Mouse (Mus musculus): ENCODE measurements around the gene Gatad2a. TPM values are rescaled to one million over a fixed set of nuclear protein-coding genes. Genes with fewer than 3 reads are reported as not detected.

Gene Gatad2a
- polyA plus RNA-seq, 1 experiment from 2014 or later = 49.6 TPM

DNA sequence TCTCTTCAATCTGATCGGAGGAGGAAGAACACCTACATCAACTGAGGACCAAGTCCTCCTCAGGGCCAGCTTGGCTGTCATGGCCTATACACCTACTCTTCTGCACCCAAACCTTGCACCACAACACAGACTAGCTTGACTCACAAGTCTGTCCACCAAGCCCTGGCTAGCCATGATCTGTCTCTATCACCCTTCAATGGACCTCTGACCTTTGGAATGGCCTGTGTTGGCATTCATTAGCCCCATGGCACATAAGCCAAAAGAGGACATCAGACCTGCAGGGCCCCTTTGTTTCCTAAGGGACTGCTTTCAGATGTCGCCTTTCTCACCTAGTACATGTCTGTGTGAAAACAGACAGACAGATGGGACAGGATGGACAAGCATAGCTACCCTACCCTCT, 75.0 kb downstream of the Gatad2a start:
- H3K4me3 ChIP-seq (ENCODE audit: low read depth, low read length) = no peak overlapping the region
- H3K36me3 ChIP-seq (ENCODE audit: control insufficient read depth, insufficient read depth, low read length) = peaks cover 11% of the 10 kb centered on the region
- no peak overlapping the region for H3K4me2 ChIP-seq (replicated peaks; ENCODE audit: low read depth, low read length)
- no peaks in the 10 kb centered on the region for H3K9me3 ChIP-seq (ENCODE audit: control insufficient read depth, low read depth, low read length)
- no peaks in the 10 kb centered on the region for H3K27me3 ChIP-seq (ENCODE audit: control insufficient read depth, insufficient read depth, low read length)
- ATAC-seq (ENCODE audit: insufficient number of reproducible peaks, insufficient read depth, low FRiP score, low read depth) = no peak
- 89% methylated on average over 2 of the region's 2 CpGs for WGBS
- 0 out of 2 replicates have a peak, but pooled peaks cover 3% of the 10 kb centered on the region for H3K4me1 ChIP-seq (ENCODE audit: control insufficient read depth, insufficient read depth, low read length)
- no peak overlapping the region for H3K9ac ChIP-seq (replicated peaks; ENCODE audit: low read depth, low read length)
- no peak overlapping the region for H3K27ac ChIP-seq (ENCODE audit: low read length)

DNA sequence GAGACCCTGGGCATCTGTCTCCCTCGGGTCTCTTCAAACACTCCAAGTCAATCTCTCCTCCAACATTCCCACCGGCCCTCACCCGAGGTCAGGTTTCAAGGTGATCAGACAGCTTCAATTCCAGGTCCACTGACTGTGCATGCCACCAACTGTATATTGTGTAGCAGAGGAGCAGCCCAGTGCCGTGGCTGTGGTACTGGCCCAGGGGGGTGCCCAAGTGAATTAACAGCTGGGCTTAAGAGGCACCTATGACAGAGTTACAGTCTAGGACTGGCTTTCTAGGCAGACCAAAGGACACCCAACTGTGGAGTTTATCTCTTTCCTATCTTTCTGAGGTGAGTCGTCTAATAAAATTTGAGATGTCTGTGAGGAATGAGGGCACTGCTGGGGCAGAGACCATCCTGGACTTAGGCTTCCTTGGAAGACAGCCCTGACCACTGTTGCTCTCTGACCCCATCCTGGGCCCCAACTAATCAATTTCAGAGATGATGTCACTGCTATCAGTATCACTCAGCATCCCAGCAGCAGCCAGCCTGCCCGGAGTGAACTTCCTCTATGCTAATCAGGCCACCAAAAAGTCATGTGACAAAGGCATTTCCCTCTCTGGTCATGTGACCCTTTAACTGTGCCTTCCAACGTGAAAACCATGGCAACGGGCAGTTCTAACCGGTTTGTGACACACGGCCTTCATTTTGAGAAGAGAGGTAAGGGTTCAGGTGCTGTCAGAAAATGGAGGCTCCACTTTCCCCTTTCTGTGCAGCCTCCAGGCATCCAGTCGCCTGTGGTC, 76.1 kb downstream of the Gatad2a start:
- H3K36me3 ChIP-seq (ENCODE audit: control insufficient read depth, insufficient read depth, low read length) = peaks cover 5% of the 10 kb centered on the region; the same call in 1 of the 2 replicates
- WGBS = 39% methylated on average over 11 of the region's 11 CpGs
- no peaks in the 10 kb centered on the region for H3K9me3 ChIP-seq (ENCODE audit: control insufficient read depth, low read depth, low read length)
- 0 out of 2 replicates have a peak, but pooled peaks cover 3% of the 10 kb centered on the region for H3K4me1 ChIP-seq (ENCODE audit: control insufficient read depth, insufficient read depth, low read length)
- no peak overlapping the region for H3K27ac ChIP-seq (ENCODE audit: low read length)
- H3K4me3 ChIP-seq (ENCODE audit: low read depth, low read length) = no peak overlapping the region
- no peak overlapping the region for H3K4me2 ChIP-seq (replicated peaks; ENCODE audit: low read depth, low read length)
- H3K27me3 ChIP-seq (ENCODE audit: control insufficient read depth, insufficient read depth, low read length) = no peaks in the 10 kb centered on the region
- ATAC-seq (ENCODE audit: insufficient number of reproducible peaks, insufficient read depth, low FRiP score, low read depth) = no peak; the same call in 1 of the 2 replicates
- H3K9ac ChIP-seq (replicated peaks; ENCODE audit: low read depth, low read length) = no peak overlapping the region

DNA sequence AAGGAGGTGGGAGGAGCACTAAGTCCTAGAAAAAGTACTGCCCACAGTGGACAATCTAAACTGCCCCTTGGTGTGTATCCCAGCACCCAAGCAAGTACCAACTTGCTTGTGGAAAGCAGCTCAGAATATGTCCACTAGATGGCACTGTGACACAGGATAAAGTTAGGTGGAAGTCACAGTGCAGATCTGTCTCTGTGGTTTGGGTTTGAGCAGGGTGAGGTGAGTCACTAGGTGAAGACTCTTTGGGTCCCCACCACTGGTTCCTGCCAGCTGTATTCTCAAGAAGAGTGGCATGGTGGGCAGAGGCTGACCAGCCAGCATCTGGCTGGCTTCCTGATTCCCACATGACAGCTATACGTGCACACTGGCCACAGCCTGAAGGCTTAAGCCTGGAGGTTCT, 77.2 kb downstream of the Gatad2a start:
- 0 out of 2 replicates have a peak, but pooled peaks cover 3% of the 10 kb centered on the region for H3K4me1 ChIP-seq (ENCODE audit: control insufficient read depth, insufficient read depth, low read length)
- H3K9ac ChIP-seq (replicated peaks; ENCODE audit: low read depth, low read length) = no peak overlapping the region
- no peak overlapping the region for H3K27ac ChIP-seq (ENCODE audit: low read length)
- no peaks in the 10 kb centered on the region for H3K27me3 ChIP-seq (ENCODE audit: control insufficient read depth, insufficient read depth, low read length)
- no peaks in the 10 kb centered on the region for H3K9me3 ChIP-seq (ENCODE audit: control insufficient read depth, low read depth, low read length)
- H3K4me3 ChIP-seq (ENCODE audit: low read depth, low read length) = no peak overlapping the region
- ATAC-seq (ENCODE audit: insufficient number of reproducible peaks, insufficient read depth, low FRiP score, low read depth) = peak; percentile 69; the same call in 1 of the 2 replicates
- H3K4me2 ChIP-seq (replicated peaks; ENCODE audit: low read depth, low read length) = no peak overlapping the region
- H3K36me3 ChIP-seq (ENCODE audit: control insufficient read depth, insufficient read depth, low read length) = peaks cover 16% of the 10 kb centered on the region
- WGBS = 83% methylated on average over 1 of the region's 1 CpGs

DNA sequence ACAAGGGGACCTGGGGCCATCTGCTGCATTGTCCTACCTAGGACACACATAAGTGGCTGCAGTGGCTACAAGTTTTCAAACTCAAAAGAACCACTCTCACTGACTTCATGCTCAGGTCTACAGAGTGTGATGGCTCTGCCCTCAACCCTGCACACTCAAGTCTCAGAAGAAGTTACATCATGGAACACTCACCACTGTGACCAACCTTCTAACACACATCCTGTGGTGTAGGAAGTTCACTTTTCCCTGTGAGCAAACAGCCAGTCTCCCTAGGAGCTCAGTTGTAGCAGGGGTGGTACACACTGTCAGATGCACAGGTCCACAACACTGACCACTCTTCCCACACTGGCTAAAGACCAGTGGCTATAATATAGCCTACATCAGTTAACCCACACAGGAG, 77.7 kb downstream of the Gatad2a start:
- Histone ChIP-seq H3K9me3 (ENCODE audit: control insufficient read depth, low read depth, low read length) (no peaks in the 10 kb centered on the region), H3K27me3 (ENCODE audit: control insufficient read depth, insufficient read depth, low read length) (no peaks in the 10 kb centered on the region), H3K4me1 (ENCODE audit: control insufficient read depth, insufficient read depth, low read length) (0 out of 2 replicates have a peak, but pooled peaks cover 3% of the 10 kb centered on the region), H3K36me3 (ENCODE audit: control insufficient read depth, insufficient read depth, low read length) (peaks cover 17% of the 10 kb centered on the region), H3K27ac (ENCODE audit: low read length) (no peak overlapping the region), H3K4me3 (ENCODE audit: low read depth, low read length) (no peak overlapping the region), H3K9ac (replicated peaks; ENCODE audit: low read depth, low read length) (no peak overlapping the region), H3K4me2 (replicated peaks; ENCODE audit: low read depth, low read length) (no peak overlapping the region)
- no peak for ATAC-seq (ENCODE audit: insufficient number of reproducible peaks, insufficient read depth, low FRiP score, low read depth)

DNA sequence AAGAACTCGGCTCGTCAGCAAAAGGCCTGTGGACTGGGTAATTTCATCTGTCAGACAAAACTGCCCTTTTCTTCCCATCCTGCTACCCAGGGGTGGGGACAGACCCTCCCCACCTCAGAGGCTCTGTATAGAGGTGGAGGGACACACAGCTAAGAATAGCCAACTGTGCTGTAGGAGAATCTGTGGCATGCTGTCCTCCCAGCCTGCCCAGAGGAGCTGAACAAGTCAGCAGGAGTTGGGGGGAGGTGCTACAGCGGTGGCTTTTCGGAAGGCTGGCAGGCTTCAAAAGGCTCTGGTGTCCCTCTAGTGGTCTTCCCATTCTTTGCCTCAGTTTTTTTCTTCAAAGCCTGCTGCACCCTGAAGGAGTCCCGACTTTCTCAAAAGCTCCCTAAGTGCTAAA, 80.4 kb downstream of the Gatad2a start:
- no peak overlapping the region for H3K27ac ChIP-seq (ENCODE audit: low read length)
- H3K9me3 ChIP-seq (ENCODE audit: control insufficient read depth, low read depth, low read length) = no peaks in the 10 kb centered on the region
- H3K9ac ChIP-seq (replicated peaks; ENCODE audit: low read depth, low read length) = no peak overlapping the region
- no peaks in the 10 kb centered on the region for H3K27me3 ChIP-seq (ENCODE audit: control insufficient read depth, insufficient read depth, low read length)
- H3K4me2 ChIP-seq (replicated peaks; ENCODE audit: low read depth, low read length) = no peak overlapping the region
- no peak for ATAC-seq (ENCODE audit: insufficient number of reproducible peaks, insufficient read depth, low FRiP score, low read depth)
- H3K36me3 ChIP-seq (ENCODE audit: control insufficient read depth, insufficient read depth, low read length) = peaks cover 43% of the 10 kb centered on the region
- H3K4me3 ChIP-seq (ENCODE audit: low read depth, low read length) = no peak overlapping the region
- WGBS = 48% methylated on average over 5 of the region's 5 CpGs
- H3K4me1 ChIP-seq (ENCODE audit: control insufficient read depth, insufficient read depth, low read length) = no peaks in the 10 kb centered on the region

DNA sequence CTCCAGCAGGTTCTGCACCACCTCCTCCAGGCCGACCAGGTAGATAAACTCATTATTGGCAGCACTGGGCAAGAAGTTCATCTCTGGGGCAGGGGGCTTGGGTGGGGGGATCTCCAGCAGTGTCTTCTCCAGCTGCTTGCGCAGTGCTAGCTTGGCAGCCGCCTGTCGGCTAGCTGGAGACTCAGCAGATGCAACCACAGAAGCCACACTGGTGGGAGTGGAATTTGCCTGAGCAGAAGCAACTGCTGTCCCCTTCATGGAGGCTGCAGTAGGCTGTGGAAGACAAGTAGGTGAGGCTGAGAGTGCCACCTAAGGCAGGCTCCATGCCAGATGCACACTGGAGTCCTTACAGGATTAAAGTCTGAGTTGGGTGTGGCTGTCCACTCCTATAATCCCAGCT, 81.7 kb downstream of the Gatad2a start:
- no peak overlapping the region for H3K4me3 ChIP-seq (ENCODE audit: low read depth, low read length)
- no peaks in the 10 kb centered on the region for H3K4me1 ChIP-seq (ENCODE audit: control insufficient read depth, insufficient read depth, low read length)
- no peaks in the 10 kb centered on the region for H3K9me3 ChIP-seq (ENCODE audit: control insufficient read depth, low read depth, low read length)
- no peak overlapping the region for H3K9ac ChIP-seq (replicated peaks; ENCODE audit: low read depth, low read length)
- no peaks in the 10 kb centered on the region for H3K27me3 ChIP-seq (ENCODE audit: control insufficient read depth, insufficient read depth, low read length)
- no peak for ATAC-seq (ENCODE audit: insufficient number of reproducible peaks, insufficient read depth, low FRiP score, low read depth)
- H3K36me3 ChIP-seq (ENCODE audit: control insufficient read depth, insufficient read depth, low read length) = peaks cover 48% of the 10 kb centered on the region
- no peak overlapping the region for H3K27ac ChIP-seq (ENCODE audit: low read length)
- H3K4me2 ChIP-seq (replicated peaks; ENCODE audit: low read depth, low read length) = no peak overlapping the region
- WGBS = 83% methylated on average over 4 of the region's 4 CpGs

DNA sequence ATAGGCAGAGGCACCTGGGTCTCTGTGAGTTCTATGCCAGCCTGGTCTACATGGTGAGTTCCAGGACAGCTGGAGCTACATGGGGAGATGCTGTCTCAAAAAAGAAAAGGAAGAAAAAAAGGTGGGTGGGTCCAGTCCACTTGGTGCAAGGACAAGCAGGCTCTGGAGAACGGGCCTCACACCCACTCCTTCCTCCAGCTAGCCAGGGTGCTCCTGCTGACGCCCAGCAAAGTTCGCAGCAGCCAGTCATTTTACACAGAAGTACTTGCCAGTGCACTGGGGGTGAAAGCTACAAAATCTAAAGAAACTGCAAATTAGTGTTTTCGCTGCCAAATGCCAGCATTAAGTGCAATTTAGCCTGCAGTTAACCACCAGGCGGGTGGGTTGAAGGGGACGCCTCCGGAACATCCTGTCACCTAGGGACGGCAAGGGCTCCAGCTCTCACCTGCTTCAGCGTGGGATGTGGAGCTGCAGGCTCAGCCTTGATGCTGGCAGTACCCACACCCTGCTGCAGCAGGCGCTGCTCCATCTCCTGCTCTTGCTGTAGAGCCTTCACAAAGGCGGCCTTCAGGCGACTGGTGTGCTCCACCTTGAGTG, 83.6 kb downstream of the Gatad2a start:
- Histone ChIP-seq H3K4me1 (ENCODE audit: control insufficient read depth, insufficient read depth, low read length) (no peaks in the 10 kb centered on the region), H3K9me3 (ENCODE audit: control insufficient read depth, low read depth, low read length) (no peaks in the 10 kb centered on the region), H3K36me3 (ENCODE audit: control insufficient read depth, insufficient read depth, low read length) (peaks cover 58% of the 10 kb centered on the region), H3K4me2 (replicated peaks; ENCODE audit: low read depth, low read length) (no peak overlapping the region), H3K27ac (ENCODE audit: low read length) (no peak overlapping the region), H3K4me3 (ENCODE audit: low read depth, low read length) (no peak overlapping the region), H3K27me3 (ENCODE audit: control insufficient read depth, insufficient read depth, low read length) (no peaks in the 10 kb centered on the region), H3K9ac (replicated peaks; ENCODE audit: low read depth, low read length) (no peak overlapping the region)
- 90% methylated on average over 12 of the region's 12 CpGs for WGBS
- ATAC-seq (ENCODE audit: insufficient number of reproducible peaks, insufficient read depth, low FRiP score, low read depth) = no peak

DNA sequence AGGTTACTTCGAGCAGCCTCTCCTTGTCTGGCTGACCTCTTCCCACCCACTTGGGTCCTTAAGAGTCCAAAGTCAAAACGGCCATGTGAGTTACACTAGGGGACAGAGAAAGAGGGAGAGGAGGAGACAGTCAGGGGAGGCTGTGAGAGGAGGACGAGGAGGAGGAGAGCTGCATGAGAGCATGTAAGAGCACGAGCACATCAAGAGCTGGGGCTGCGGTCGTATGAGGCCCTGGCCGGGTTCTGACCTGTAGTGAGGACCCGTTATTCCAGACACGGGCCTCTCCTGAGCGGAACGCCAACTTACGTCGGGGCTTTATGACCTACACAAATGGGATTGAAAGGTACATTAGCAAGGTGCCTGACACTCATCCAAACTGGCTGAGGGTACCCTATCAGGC, 84.3 kb downstream of the Gatad2a start:
- H3K36me3 ChIP-seq (ENCODE audit: control insufficient read depth, insufficient read depth, low read length) = peaks cover 56% of the 10 kb centered on the region
- H3K4me3 ChIP-seq (ENCODE audit: low read depth, low read length) = no peak overlapping the region
- H3K9ac ChIP-seq (replicated peaks; ENCODE audit: low read depth, low read length) = no peak overlapping the region
- H3K27me3 ChIP-seq (ENCODE audit: control insufficient read depth, insufficient read depth, low read length) = no peaks in the 10 kb centered on the region
- no peaks in the 10 kb centered on the region for H3K9me3 ChIP-seq (ENCODE audit: control insufficient read depth, low read depth, low read length)
- H3K27ac ChIP-seq (ENCODE audit: low read length) = no peak overlapping the region
- no peak overlapping the region for H3K4me2 ChIP-seq (replicated peaks; ENCODE audit: low read depth, low read length)
- 94% methylated on average over 13 of the region's 13 CpGs for WGBS
- H3K4me1 ChIP-seq (ENCODE audit: control insufficient read depth, insufficient read depth, low read length) = no peaks in the 10 kb centered on the region
- ATAC-seq (ENCODE audit: insufficient number of reproducible peaks, insufficient read depth, low FRiP score, low read depth) = no peak

Data from stomach, embryonic 14.5 days (tissue).